Mouse (Mus musculus) heart, embryonic 16.5 days (tissue): ENCODE data around the gene Islr2. TPM values are rescaled to one million over a fixed set of nuclear protein-coding genes. Genes with fewer than 3 reads are reported as not detected.
A peak's percentile ranks its signal among the peaks of the same experiment; 100 is the strongest.

Experiments used
- ATAC-seq: fragments of 200-750 bp; cut with Nextera tagmentation; replicated peaks from 2 replicates; pipeline ENCODE4 v1.8.0; 2017; ENCODE audit warnings: moderate number of reproducible peaks; ENCODE audit not compliant: insufficient read depth, low FRiP score; ENCODE audit errors: extremely low read depth
- H3K27ac ChIP-seq: fragments of 300-500 bp; sonication (generic); 2 replicates; pipeline ENCODE4 v1.5.1; 2014; ENCODE audit warnings: mild to moderate bottlenecking, low read length, control low read depth, moderate library complexity
- H3K27me3 ChIP-seq: fragments of 300-500 bp; sonication (generic); 2 replicates; pipeline ENCODE4 v1.6.1; 2014; ENCODE audit warnings: low read length, mixed read lengths; ENCODE audit not compliant: control insufficient read depth, insufficient read depth
- H3K36me3 ChIP-seq: fragments of 300-500 bp; sonication (generic); 2 replicates; pipeline ENCODE4 v1.6.1; 2014; ENCODE audit not compliant: control insufficient read depth, insufficient read depth
- H3K4me1 ChIP-seq: fragments of 300-500 bp; sonication (generic); 2 replicates; pipeline ENCODE4 v1.6.1; 2014; ENCODE audit warnings: low read length, mixed read lengths; ENCODE audit not compliant: control insufficient read depth, insufficient read depth
- H3K4me2 ChIP-seq: fragments of 300-500 bp; sonication (generic); 2 replicates; pipeline ENCODE4 v1.6.1; 2014; ENCODE audit warnings: low read depth, mild to moderate bottlenecking, control low read depth, low read length
- H3K4me3 ChIP-seq: fragments of 300-500 bp; sonication (generic); 2 replicates; pipeline ENCODE4 v1.5.1; 2014; ENCODE audit warnings: mild to moderate bottlenecking, control low read depth, low read length
- H3K9ac ChIP-seq: fragments of 300-500 bp; sonication (generic); 2 replicates; pipeline ENCODE4 v1.6.1; 2014; ENCODE audit warnings: low read length, control low read depth
- H3K9me3 ChIP-seq: fragments of 300-500 bp; sonication (generic); replicated peaks from 2 replicates; pipeline ENCODE4 v1.6.1; 2016; ENCODE audit warnings: low read length; ENCODE audit not compliant: control insufficient read depth
- WGBS: fragments of 180-500 bp; shearing (Covaris S2); extraction: QIAGEN DNeasy Blood & Tissue Kit; methylation state at CpG from one replicate; pipeline ENCODE4 v1.1.7; 2014; 5-methylcytosine and 5-hydroxymethylcytosine counted together
- polyA plus RNA-seq: library from polyadenylated mRNA; unstranded; fragments of >200 nt; fragmentation: Nextera tagmentation; extraction: Ambion mirVana; gene quantifications from 2 replicates; pipeline ENCODE4 v1.2.1, GENCODE M21; 2015

Islr2 gene
- polyA plus RNA-seq, 1 experiment from 2014 or later, result 0.22 TPM

GRCm38 (mm10) chr9:58225915-58226913, 22.1 kb upstream of the Islr2 start:
- H3K9me3 ChIP-seq, result no peaks in the 10 kb centered on the region
- WGBS, result 54% methylated on average over 9 of the region's 9 CpGs
- no peak for ATAC-seq
- no peak overlapping the region for H3K4me3 ChIP-seq
- peaks cover 2% of the 10 kb centered on the region; the same call in 1 of the 2 replicates for H3K4me1 ChIP-seq
- no peaks in the 10 kb centered on the region for H3K27me3 ChIP-seq
- H3K4me2 ChIP-seq, result no peak overlapping the region
- no peak overlapping the region; the same call in 1 of the 2 replicates for H3K9ac ChIP-seq
- H3K27ac ChIP-seq, result no peak overlapping the region
- H3K36me3 ChIP-seq, result peaks cover 46% of the 10 kb centered on the region

- Histone ChIP-seq H3K27me3 (no peaks in the 10 kb centered on the region), H3K9me3 (no peaks in the 10 kb centered on the region), H3K9ac (no peak overlapping the region), H3K4me3 (no peak overlapping the region), H3K27ac (no peak overlapping the region), H3K4me2 (no peak overlapping the region), H3K4me1 (peaks cover 2% of the 10 kb centered on the region; the same call in 1 of the 2 replicates), H3K36me3 (peaks cover 43% of the 10 kb centered on the region)
- no peak for ATAC-seq
- WGBS, result 88% methylated on average over 2 of the region's 2 CpGs
Observed at GRCm38 (mm10) chr9:58224356-58224755, 20.2 kb upstream of the Islr2 start.

- 69% methylated on average over 24 of the region's 24 CpGs for WGBS
Observed at GRCm38 (mm10) chr9:58220218-58220903, 16.2 kb upstream of the Islr2 start.

GRCm38 (mm10) chr9:58218539-58218938, 14.4 kb upstream of the Islr2 start:
- Histone ChIP-seq H3K4me1 (0 out of 2 replicates have a peak, but pooled peaks cover under 1% of the 10 kb centered on the region), H3K4me2 (no peak overlapping the region), H3K36me3 (peaks cover 21% of the 10 kb centered on the region; the same call in 1 of the 2 replicates), H3K27me3 (no peaks in the 10 kb centered on the region), H3K9ac (no peak overlapping the region), H3K9me3 (no peaks in the 10 kb centered on the region), H3K27ac (no peak overlapping the region), H3K4me3 (no peak overlapping the region)
- ATAC-seq, result no peak
- 88% methylated on average over 3 of the region's 3 CpGs for WGBS

More at GRCm38 (mm10) chr9:58220218-58220903, 16.2 kb upstream of the Islr2 start:
- Histone ChIP-seq H3K4me2 (no peak overlapping the region), H3K9ac (no peak overlapping the region), H3K27ac (no peak overlapping the region), H3K4me1 (no peaks in the 10 kb centered on the region), H3K4me3 (no peak overlapping the region), H3K27me3 (no peaks in the 10 kb centered on the region), H3K9me3 (no peaks in the 10 kb centered on the region), H3K36me3 (peaks cover 28% of the 10 kb centered on the region; the same call in 1 of the 2 replicates)
- no peak; the same call in 1 of the 2 replicates for ATAC-seq

- H3K4me3 ChIP-seq, result no peak overlapping the region
- 54% methylated on average over 6 of the region's 6 CpGs for WGBS
Observed at GRCm38 (mm10) chr9:58216402-58216801, 12.3 kb upstream of the Islr2 start.

GRCm38 (mm10) chr9:58214519-58215180, 10.5 kb upstream of the Islr2 start:
- Histone ChIP-seq H3K4me2 (no peak overlapping the region), H3K27me3 (no peaks in the 10 kb centered on the region), H3K27ac (peak overlapping the region; percentile 24; the same call in 1 of the 2 replicates), H3K9me3 (no peaks in the 10 kb centered on the region), H3K9ac (no peak overlapping the region), H3K4me1 (peaks cover 13% of the 10 kb centered on the region), H3K36me3 (peaks cover 1% of the 10 kb centered on the region; the same call in 1 of the 2 replicates), H3K4me3 (no peak overlapping the region)
- WGBS, result 41% methylated on average over 8 of the region's 8 CpGs
- 0 out of 2 replicates have a peak, but pooled peaks have one; percentile 30 for ATAC-seq

More at GRCm38 (mm10) chr9:58216402-58216801, 12.3 kb upstream of the Islr2 start:
- Histone ChIP-seq H3K9me3 (no peaks in the 10 kb centered on the region), H3K36me3 (peaks cover 7% of the 10 kb centered on the region; the same call in 1 of the 2 replicates), H3K27ac (no peak overlapping the region), H3K4me2 (no peak overlapping the region), H3K9ac (no peak overlapping the region), H3K4me1 (0 out of 2 replicates have a peak, but pooled peaks cover 3% of the 10 kb centered on the region), H3K27me3 (no peaks in the 10 kb centered on the region)
- no peak for ATAC-seq

- no peaks in the 10 kb centered on the region for H3K36me3 ChIP-seq
- no peak overlapping the region for H3K4me3 ChIP-seq
- H3K9ac ChIP-seq, result no peak overlapping the region
- peak overlapping the region; percentile 6; the same call in 1 of the 2 replicates for H3K27ac ChIP-seq
- WGBS, result 14% methylated on average over 5 of the region's 5 CpGs
- no peaks in the 10 kb centered on the region for H3K27me3 ChIP-seq
- H3K4me2 ChIP-seq, result no peak overlapping the region
- H3K9me3 ChIP-seq, result no peaks in the 10 kb centered on the region
- peaks cover 13% of the 10 kb centered on the region for H3K4me1 ChIP-seq
- ATAC-seq, result peak; percentile 47; the same call in 1 of the 2 replicates
Observed at GRCm38 (mm10) chr9:58213865-58214264, 9.7 kb upstream of the Islr2 start.

GRCm38 (mm10) chr9:58213377-58213776, 9.3 kb upstream of the Islr2 start:
- Histone ChIP-seq H3K27ac (no peak overlapping the region), H3K4me1 (peaks cover 13% of the 10 kb centered on the region), H3K9ac (no peak overlapping the region), H3K4me3 (no peak overlapping the region), H3K36me3 (no peaks in the 10 kb centered on the region), H3K4me2 (no peak overlapping the region), H3K27me3 (no peaks in the 10 kb centered on the region), H3K9me3 (no peaks in the 10 kb centered on the region)
- no peak for ATAC-seq
- 50% methylated on average over 5 of the region's 5 CpGs for WGBS
